Mouse (Mus musculus) right cerebral cortex, adult 18-20 months (tissue): ENCODE measurements at regions not wholly inside any gene's neighbourhood (a gene's known extent, or its start where the extent isn't known, plus 50 kb on each side); places are given as distances from the start of the nearest gene placed in this dataset.

Experiments
- DNase-seq: peaks from one replicate; pipeline ENCODE4 v3.0.0; 2022; ENCODE audit warnings: mixed read lengths

- DNase-seq: peak; percentile 11
Measured at GRCm38 (mm10) chr16:62129234-62129633, 657.4 kb downstream of the Nsun3 start.

DNA sequence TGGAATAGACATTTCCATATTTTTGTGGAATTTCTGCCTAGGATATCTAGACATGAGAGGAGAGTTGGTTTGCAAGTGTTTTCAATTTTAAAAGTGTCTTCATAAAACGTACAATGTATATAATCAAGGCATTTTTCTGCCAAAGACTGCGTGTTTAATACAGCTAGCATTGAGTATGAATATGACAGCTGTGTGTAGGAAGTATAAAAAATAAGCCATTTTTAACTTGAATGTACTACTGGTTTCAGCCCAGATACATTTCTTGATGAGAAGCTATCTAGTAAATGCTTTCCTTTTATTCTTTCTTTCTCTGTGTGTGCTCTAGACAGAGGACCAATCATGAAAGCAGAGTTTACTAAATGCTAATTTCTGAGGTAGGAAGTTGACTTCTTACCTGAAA is 658.5 kb downstream of the Nsun3 start:
- no peak for DNase-seq

- no peak for DNase-seq
Measured at GRCm38 (mm10) chr16:62125779-62126178, 660.8 kb downstream of the Nsun3 start.
